Mouse (Mus musculus): ENCODE measurements around the gene Plce1. TPM values are rescaled to one million over a fixed set of nuclear protein-coding genes. Genes with fewer than 3 reads are reported as not detected.

Gene Plce1
- not detected in 2 replicates for polyA plus RNA-seq (2012; ENCODE audit: insufficient read depth, insufficient read length, missing spikeins)

DNA sequence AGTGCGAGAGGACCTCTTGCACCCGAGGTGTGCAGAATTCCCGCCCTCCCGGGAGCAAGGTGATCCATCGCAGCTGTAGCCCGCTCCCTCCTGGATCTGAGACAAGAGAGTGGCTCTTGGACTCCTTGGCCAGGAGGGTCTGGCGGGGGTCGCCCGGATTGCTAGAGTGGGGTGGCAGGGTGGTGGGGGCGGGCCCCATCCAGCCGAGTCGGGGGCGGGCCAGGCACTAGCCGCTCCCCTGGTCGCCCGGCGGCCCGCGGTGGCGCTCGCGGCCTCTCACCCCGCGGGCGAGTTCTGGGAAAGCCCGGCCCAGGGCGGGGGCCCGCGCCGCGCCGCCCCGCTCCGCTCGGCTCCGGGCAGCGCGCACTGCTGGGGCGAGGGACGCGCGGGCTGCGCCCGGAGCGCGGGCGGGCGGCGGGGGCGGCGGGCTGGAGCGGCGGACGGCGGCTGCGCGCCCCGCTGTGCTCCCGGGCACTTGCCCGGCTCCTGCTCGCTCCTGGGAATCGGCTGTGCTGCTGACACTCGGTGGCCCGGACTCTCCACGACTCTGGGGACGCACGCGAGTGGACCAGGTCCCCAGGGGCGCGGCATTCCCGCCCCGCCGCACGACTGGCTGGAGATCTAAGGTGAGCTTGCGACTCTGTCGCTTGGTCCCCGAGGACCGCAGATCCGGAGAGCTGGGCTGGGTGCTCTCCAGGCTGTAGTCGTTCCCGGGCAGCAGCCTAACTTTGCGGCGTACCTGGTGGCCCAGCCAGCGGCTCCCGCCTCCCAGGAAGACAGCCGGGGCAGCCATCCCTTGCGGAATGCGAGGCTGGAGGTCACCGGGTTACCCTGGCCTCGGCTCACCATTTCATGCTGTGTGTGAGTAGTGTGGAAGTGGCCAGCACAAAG is at the start of gene Plce1:
Plce1 (plus strand) TSS at position 379 of the 891 bp plus-strand sequence.
- Histone ChIP-seq H3K27ac (ENCODE audit: insufficient read depth, low read depth, low read length) (no peak within 1 kb of the TSS), H3K4me3 (ENCODE audit: insufficient read depth, low read length) (no peak within 1 kb of the TSS), H3K4me1 (ENCODE audit: control insufficient read depth, insufficient read depth, low read length) (no peaks in the 10 kb centered on the region)

DNA sequence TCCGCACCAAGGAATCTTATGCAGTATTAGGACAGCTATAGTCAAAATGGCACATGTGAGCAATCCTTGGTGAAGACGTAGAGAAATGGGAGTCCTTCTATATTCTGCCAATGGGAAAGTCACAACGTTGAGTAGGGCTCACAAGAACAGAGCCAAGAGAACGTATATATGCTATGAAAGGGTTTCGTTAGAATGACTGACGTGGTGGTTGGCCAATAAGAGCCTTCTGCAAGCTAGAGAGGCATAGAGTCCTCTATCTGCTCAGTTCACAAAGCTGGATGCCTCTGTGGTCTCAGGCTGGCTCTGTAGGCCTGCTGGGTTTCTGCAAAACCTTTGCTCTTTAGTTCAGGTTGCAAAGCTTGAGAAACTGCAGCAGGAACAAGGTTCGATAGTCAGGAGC is 49.6 kb upstream of the Plce1 start:
- no peak overlapping the region for H3K27ac ChIP-seq (ENCODE audit: insufficient read depth, low read depth, low read length)
- no peaks in the 10 kb centered on the region; the same call in 1 of the 2 replicates for H3K4me1 ChIP-seq (ENCODE audit: control insufficient read depth, insufficient read depth, low read length)
- TF ChIP-seq CTCF (IDR thresholded peaks at IDR 0.05; ENCODE audit: low read depth, low read length) (no peak), POLR2A (IDR thresholded peaks at IDR 0.05; ENCODE audit: borderline replicate concordance, low read depth, low read length) (no peak)
- H3K4me3 ChIP-seq (ENCODE audit: insufficient read depth, low read length): no peak overlapping the region

More for the DNA sequence above, at the start of gene Plce1:
- TF ChIP-seq POLR2A (IDR thresholded peaks at IDR 0.05; ENCODE audit: borderline replicate concordance, low read depth, low read length): no peak
- no peak for TF ChIP-seq CTCF (IDR thresholded peaks at IDR 0.05; ENCODE audit: low read depth, low read length)

DNA sequence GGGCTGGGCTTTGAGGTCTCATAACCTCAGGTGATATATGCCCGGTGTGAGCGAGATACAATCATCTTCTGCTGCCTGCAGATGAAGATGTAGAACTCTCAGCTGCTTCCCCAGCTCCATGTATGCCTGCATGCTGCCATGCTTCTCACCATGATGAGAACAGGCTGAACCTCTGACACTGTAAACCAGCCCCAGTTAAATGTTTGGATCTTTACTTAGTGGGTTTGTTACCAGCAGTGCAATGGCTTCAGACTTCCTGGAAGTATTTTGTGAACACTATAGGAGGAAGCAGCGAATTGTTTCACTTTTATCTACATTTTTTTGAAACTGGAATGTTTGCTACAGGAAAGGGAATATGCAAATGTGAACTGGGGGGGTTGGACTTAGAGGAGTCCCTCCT is 48.9 kb upstream of the Plce1 start:
- no peak overlapping the region for H3K27ac ChIP-seq (ENCODE audit: insufficient read depth, low read depth, low read length)
- H3K4me1 ChIP-seq (ENCODE audit: control insufficient read depth, insufficient read depth, low read length): no peaks in the 10 kb centered on the region; the same call in 1 of the 2 replicates
- H3K4me3 ChIP-seq (ENCODE audit: insufficient read depth, low read length): no peak overlapping the region
- TF ChIP-seq CTCF (IDR thresholded peaks at IDR 0.05; ENCODE audit: low read depth, low read length) (no peak), POLR2A (IDR thresholded peaks at IDR 0.05; ENCODE audit: borderline replicate concordance, low read depth, low read length) (no peak)

DNA sequence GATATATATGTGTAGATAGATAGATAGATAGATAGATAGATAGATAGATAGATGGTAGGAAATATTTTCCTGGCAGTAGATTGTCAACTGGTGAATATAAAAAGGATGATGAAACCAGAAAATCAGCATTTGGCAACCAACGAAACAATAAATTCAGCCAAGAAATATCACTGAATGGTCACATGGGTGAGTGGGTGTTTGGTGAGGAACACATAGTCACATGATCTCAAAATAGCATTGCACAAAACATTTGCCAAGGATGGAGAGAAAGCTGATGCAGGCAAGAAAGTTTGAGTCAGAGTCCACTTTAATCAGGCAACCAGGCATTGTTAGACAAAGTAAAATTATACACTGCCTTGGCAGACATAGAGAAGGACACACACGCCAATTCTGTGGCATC is 47.5 kb upstream of the Plce1 start:
- Histone ChIP-seq H3K4me3 (ENCODE audit: insufficient read depth, low read length) (no peak overlapping the region), H3K27ac (ENCODE audit: insufficient read depth, low read depth, low read length) (no peak overlapping the region), H3K4me1 (ENCODE audit: control insufficient read depth, insufficient read depth, low read length) (no peaks in the 10 kb centered on the region; the same call in 1 of the 2 replicates)
- TF ChIP-seq CTCF (IDR thresholded peaks at IDR 0.05; ENCODE audit: low read depth, low read length): no peak
- no peak for TF ChIP-seq POLR2A (IDR thresholded peaks at IDR 0.05; ENCODE audit: borderline replicate concordance, low read depth, low read length)

DNA sequence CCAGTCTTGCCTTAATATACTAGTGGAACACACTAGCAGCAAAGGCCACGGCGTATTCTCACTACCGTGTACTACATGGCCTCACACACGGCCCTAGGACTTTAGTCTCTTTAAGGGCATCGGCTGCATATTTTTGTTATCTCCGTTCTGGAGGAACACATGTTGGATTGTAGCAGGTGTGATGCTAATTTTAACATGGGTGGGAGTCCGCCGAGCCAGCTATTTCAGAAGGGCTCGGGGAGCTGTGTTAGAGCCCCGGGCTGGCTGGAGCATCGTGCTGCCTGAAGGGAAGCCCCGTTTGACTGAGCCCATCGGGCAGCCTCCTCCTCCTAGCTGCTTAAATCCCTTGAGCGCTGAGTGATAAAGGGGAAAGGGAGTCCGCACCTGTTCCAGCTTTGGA is 45.7 kb upstream of the Plce1 start:
- no peak overlapping the region for H3K4me3 ChIP-seq (ENCODE audit: insufficient read depth, low read length)
- no peak for TF ChIP-seq POLR2A (IDR thresholded peaks at IDR 0.05; ENCODE audit: borderline replicate concordance, low read depth, low read length)
- no peak for TF ChIP-seq CTCF (IDR thresholded peaks at IDR 0.05; ENCODE audit: low read depth, low read length)
- H3K4me1 ChIP-seq (ENCODE audit: control insufficient read depth, insufficient read depth, low read length): no peaks in the 10 kb centered on the region

DNA sequence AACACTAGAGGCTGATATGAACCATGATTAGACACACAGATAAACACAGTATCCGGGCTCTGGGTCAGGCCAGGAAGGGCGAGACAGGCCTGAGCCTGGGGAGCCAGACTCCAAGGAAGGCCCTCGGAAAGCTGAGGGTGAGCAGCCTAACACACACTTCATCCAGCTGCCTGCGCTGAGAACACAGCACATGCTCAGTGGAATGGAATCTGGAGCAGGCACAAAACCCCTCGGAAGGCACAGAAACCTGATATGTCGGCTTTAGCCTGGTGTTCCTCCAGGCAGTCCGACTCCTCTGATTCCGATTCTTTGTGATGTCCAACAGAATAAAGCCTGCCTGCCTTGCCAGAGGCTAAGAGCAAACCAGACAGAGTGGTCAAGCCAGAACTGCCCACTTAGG is 39.0 kb upstream of the Plce1 start:
- Histone ChIP-seq H3K27ac (ENCODE audit: insufficient read depth, low read depth, low read length) (no peak overlapping the region), H3K4me1 (ENCODE audit: control insufficient read depth, insufficient read depth, low read length) (no peaks in the 10 kb centered on the region), H3K4me3 (ENCODE audit: insufficient read depth, low read length) (no peak overlapping the region)
- TF ChIP-seq POLR2A (IDR thresholded peaks at IDR 0.05; ENCODE audit: borderline replicate concordance, low read depth, low read length) (no peak), CTCF (IDR thresholded peaks at IDR 0.05; ENCODE audit: low read depth, low read length) (no peak)

More for the DNA sequence above, 45.7 kb upstream of the Plce1 start:
- H3K27ac ChIP-seq (ENCODE audit: insufficient read depth, low read depth, low read length): no peak overlapping the region

DNA sequence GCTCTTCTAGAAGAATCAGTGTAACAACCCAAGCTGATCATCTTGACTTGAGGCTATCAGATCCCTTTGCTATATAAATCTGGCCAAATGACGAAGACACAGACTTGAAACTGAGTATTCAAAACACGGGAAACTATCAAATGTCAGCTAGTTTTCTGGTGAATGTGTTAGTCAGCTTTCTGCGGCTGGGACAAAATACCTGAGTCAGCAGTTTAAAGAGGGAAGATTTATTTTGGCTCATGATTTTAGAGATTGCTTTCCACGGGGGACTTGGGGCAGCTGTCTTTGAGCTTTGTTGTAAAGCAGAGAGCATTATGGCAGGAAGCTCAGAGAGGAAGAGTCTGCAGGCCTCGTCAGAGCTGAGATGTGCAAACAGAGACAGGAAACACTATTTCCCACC is 35.2 kb upstream of the Plce1 start:
- Histone ChIP-seq H3K27ac (ENCODE audit: insufficient read depth, low read depth, low read length) (no peak overlapping the region), H3K4me3 (ENCODE audit: insufficient read depth, low read length) (no peak overlapping the region), H3K4me1 (ENCODE audit: control insufficient read depth, insufficient read depth, low read length) (no peaks in the 10 kb centered on the region)
- TF ChIP-seq CTCF (IDR thresholded peaks at IDR 0.05; ENCODE audit: low read depth, low read length) (no peak), POLR2A (IDR thresholded peaks at IDR 0.05; ENCODE audit: borderline replicate concordance, low read depth, low read length) (no peak)

DNA sequence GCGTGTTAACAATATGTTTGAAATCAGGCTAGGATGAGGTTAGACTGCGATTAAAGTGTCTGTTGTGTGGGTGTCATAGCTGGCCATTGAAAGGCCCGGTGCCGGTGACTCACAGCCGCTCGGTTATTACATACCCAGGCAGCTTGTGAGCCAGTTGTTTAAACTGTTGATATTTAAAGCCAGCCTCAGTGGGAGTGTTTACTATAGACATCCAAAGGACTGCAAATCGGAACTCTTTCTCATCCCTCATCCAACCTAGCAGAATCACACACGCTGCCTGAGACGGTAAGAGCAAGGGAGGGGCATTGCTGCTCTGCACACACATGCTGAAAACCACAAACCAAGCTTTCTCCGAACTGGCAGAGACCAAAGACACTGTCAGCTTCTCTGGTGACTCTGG is 25.7 kb upstream of the Plce1 start:
- Histone ChIP-seq H3K4me1 (ENCODE audit: control insufficient read depth, insufficient read depth, low read length) (no peaks in the 10 kb centered on the region), H3K27ac (ENCODE audit: insufficient read depth, low read depth, low read length) (no peak overlapping the region), H3K4me3 (ENCODE audit: insufficient read depth, low read length) (no peak overlapping the region)
- TF ChIP-seq CTCF (IDR thresholded peaks at IDR 0.05; ENCODE audit: low read depth, low read length) (no peak), POLR2A (IDR thresholded peaks at IDR 0.05; ENCODE audit: borderline replicate concordance, low read depth, low read length) (no peak)

DNA sequence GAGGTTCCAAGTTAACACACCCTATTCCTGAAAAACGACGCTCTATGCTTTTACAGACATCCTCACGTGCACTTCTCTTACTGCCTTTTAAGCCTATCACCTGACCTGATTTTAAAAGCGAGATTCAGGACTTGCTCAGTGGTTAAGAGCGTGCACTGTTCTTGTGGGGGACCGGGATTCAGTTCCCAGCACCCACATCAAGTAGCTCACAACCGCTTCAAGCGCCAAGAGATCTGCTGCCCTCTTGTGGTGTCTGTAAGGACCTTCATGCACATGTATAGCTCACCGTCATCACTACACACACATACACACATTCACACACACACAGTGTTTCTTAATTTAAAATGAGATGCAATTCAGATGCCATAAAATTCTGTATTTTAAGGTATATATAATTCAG is 21.9 kb upstream of the Plce1 start:
- no peak overlapping the region for H3K27ac ChIP-seq (ENCODE audit: insufficient read depth, low read depth, low read length)
- no peak overlapping the region for H3K4me3 ChIP-seq (ENCODE audit: insufficient read depth, low read length)
- no peaks in the 10 kb centered on the region for H3K4me1 ChIP-seq (ENCODE audit: control insufficient read depth, insufficient read depth, low read length)
- TF ChIP-seq CTCF (IDR thresholded peaks at IDR 0.05; ENCODE audit: low read depth, low read length) (no peak), POLR2A (IDR thresholded peaks at IDR 0.05; ENCODE audit: borderline replicate concordance, low read depth, low read length) (no peak)

DNA sequence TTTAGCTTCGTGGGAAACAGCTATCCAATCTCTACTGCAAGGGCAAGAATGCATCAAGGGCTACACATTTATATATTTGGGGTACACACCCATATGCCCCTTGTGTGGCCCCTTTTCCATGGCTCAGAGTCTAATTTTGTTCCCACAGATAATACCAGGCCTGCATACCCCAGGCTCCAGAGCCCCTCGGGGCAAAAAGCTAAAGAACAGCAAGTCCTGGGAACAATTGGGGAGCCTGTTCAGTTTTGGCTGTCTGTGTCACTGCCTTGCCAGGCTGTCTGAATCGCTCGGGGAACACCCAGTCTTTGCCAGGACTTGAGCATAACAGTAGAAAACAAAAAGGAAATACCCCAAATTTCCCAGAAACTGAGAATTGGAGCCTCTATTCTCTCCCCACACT is 20.2 kb upstream of the Plce1 start:
- no peak overlapping the region for H3K4me3 ChIP-seq (ENCODE audit: insufficient read depth, low read length)
- H3K4me1 ChIP-seq (ENCODE audit: control insufficient read depth, insufficient read depth, low read length): no peaks in the 10 kb centered on the region
- H3K27ac ChIP-seq (ENCODE audit: insufficient read depth, low read depth, low read length): no peak overlapping the region
- no peak for TF ChIP-seq POLR2A (IDR thresholded peaks at IDR 0.05; ENCODE audit: borderline replicate concordance, low read depth, low read length)
- no peak for TF ChIP-seq CTCF (IDR thresholded peaks at IDR 0.05; ENCODE audit: low read depth, low read length)
